8 mouse cellular contexts compared by ENCODE assay signal in genomic region chr1:156558024-156558930, GRCm38 (mm10). TPM values are rescaled to one million over a fixed set of nuclear protein-coding genes. Genes with fewer than 3 reads are reported as not detected.
DNase-seq lines count a peak whose midpoint lies in the region; ATAC-seq lines count a peak whose summit lies in the region.

Gene Abl2, plus strand, starts transcription at chr1:156558786.

- ATAC-seq in intestine, embryonic 14.5 days (replicated peaks; ENCODE audit: low FRiP score, low TSS enrichment, low read depth), result peak; percentile 97

- peak within 1 kb of the TSS; percentile 99 for H3K9ac ChIP-seq in intestine, embryonic 14.5 days (ENCODE audit: low read length)

- H3K4me2 ChIP-seq in intestine, embryonic 14.5 days (ENCODE audit: low read length), result peak within 1 kb of the TSS; percentile 80

- peak within 1 kb of the TSS; percentile 88 for H3K27ac ChIP-seq in intestine, embryonic 14.5 days (ENCODE audit: low read depth)

- peak; percentile 83 for DNase-seq in adipocyte (ENCODE audit: low spot score)
- peak; percentile 90 for DNase-seq in embryo, embryonic 10 days (ENCODE audit: low spot score)
- DNase-seq in gastrocnemius, postnatal 14 days, result peak; percentile 89
- DNase-seq in intestine, embryonic 14.5 days (ENCODE audit: low spot score), result peak; percentile 90
- peak; percentile 85 to 87 for DNase-seq in left cerebral cortex, postnatal 14 days (ENCODE audit: low spot score in 2 of 2)
- peak; percentile 90 for DNase-seq in mesoderm, embryonic 11.5 days (ENCODE audit: low read depth, low spot score)
- peak; percentile 75 to 81 for DNase-seq in right cerebral cortex, postnatal 36 days (ENCODE audit: low spot score in 2 of 2)
- peak; percentile 90 for DNase-seq in yolk sac, embryonic 10.5 days (ENCODE audit: low spot score)

- WGBS in intestine, embryonic 14.5 days, result 9% methylated on average over 59 of the region's 60 CpGs

- no peaks in the 10 kb centered on the region for H3K27me3 ChIP-seq in intestine, embryonic 14.5 days (replicated peaks; ENCODE audit: control insufficient read depth, insufficient read depth, low read length)

- peaks cover 9% of the 10 kb centered on the region for H3K4me1 ChIP-seq in intestine, embryonic 14.5 days (replicated peaks; ENCODE audit: control insufficient read depth, insufficient read depth, low read length)

- no peaks in the 10 kb centered on the region for H3K9me3 ChIP-seq in intestine, embryonic 14.5 days (ENCODE audit: control insufficient read depth, low read length)

- no peaks in the 10 kb centered on the region for H3K36me3 ChIP-seq in intestine, embryonic 14.5 days (ENCODE audit: control insufficient read depth, insufficient read depth, low read length)

- H3K4me3 ChIP-seq in intestine, embryonic 14.5 days (ENCODE audit: low read depth, low read length), result peak within 1 kb of the TSS; percentile 80

- intact Hi-C loops in gastrocnemius, postnatal 14 days (cut with DNase I; ENCODE audit: low total_unique reads), result no loop called here
- intact Hi-C loops in left cerebral cortex, postnatal 14 days (cut with DNase I), result loop anchor here (5.0 kb wide), 1 partner anchor 74 kb away; no protein-coding TSS in a partner anchor

RNA-seq across cellular contexts. Expression of gene Abl2, which starts in this region (rescaled TPM):
- total RNA-seq in gastrocnemius, postnatal 14 days (2021), result 10 to 100 TPM; 12.9 to 14.1 TPM
- polyA plus RNA-seq in intestine, embryonic 14.5 days (2014; fragmentation: Nextera tagmentation; extraction: Ambion mirVana), result 4.7 and 5.1 TPM in 2 replicates
- 10 to 100 TPM; 59.6 to 59.7 TPM for total RNA-seq in left cerebral cortex, postnatal 14 days (2021)

Comparison
In these comparisons a context has a peak if more than half of its experiments do, and no peak if none do; other contexts are left out.
1. Peak in every context shown above with its lines: DNase-seq, ATAC-seq, H3K4me3 ChIP-seq and H3K27ac ChIP-seq.
2. RNA of gene Abl2 (total RNA-seq): 59.6 to 59.7 TPM in left cerebral cortex, postnatal 14 days; 12.9 to 14.1 TPM in gastrocnemius, postnatal 14 days; every median in the first group is over 4 times any median in the second.